Mouse (Mus musculus) liver, embryonic 16.5 days (tissue): ENCODE results near the gene Ccdc71. TPM values are rescaled to one million over a fixed set of nuclear protein-coding genes. Genes with fewer than 3 reads are reported as not detected.

Source experiments
- ATAC-seq: fragments of 200-750 bp; cut with Nextera tagmentation; 2 replicates; pipeline ENCODE4 v1.8.0; 2017; ENCODE audit warnings: low read depth, mild to moderate bottlenecking, moderate number of reproducible peaks, moderate library complexity
- H3K27ac ChIP-seq: fragments of 300-500 bp; sonication (generic); 2 replicates; pipeline ENCODE4 v1.5.1; 2014; ENCODE audit warnings: mild to moderate bottlenecking, low read length
- H3K27me3 ChIP-seq: fragments of 300-500 bp; sonication (generic); 2 replicates; pipeline ENCODE4 v1.6.1; 2014; ENCODE audit warnings: low read depth, low read length, mixed read lengths; ENCODE audit not compliant: control insufficient read depth, insufficient read depth
- H3K36me3 ChIP-seq: fragments of 300-500 bp; sonication (generic); 2 replicates; pipeline ENCODE4 v1.6.1; 2014; ENCODE audit warnings: mild to moderate bottlenecking; ENCODE audit not compliant: control insufficient read depth, insufficient read depth
- H3K4me1 ChIP-seq: fragments of 300-500 bp; sonication (generic); 2 replicates; pipeline ENCODE4 v1.6.1; 2014; ENCODE audit warnings: low read depth, low read length, mixed read lengths; ENCODE audit not compliant: control insufficient read depth
- H3K4me2 ChIP-seq: fragments of 300-500 bp; sonication (generic); 2 replicates; pipeline ENCODE4 v1.6.1; 2014; ENCODE audit warnings: low read depth, low read length, mixed read lengths
- H3K4me3 ChIP-seq: fragments of 300-500 bp; sonication (generic); 2 replicates; pipeline ENCODE4 v1.5.1; 2014; ENCODE audit warnings: low read depth, mild to moderate bottlenecking, low read length
- H3K9ac ChIP-seq: fragments of 300-500 bp; sonication (generic); 2 replicates; pipeline ENCODE4 v1.6.1; 2014; ENCODE audit warnings: low read depth, low read length
- H3K9me3 ChIP-seq: fragments of 300-500 bp; sonication (generic); replicated peaks from 2 replicates; pipeline ENCODE4 v1.6.1; 2016; ENCODE audit warnings: low read length; ENCODE audit not compliant: control insufficient read depth
- WGBS: fragments of 180-500 bp; shearing (Covaris S2); extraction: QIAGEN DNeasy Blood & Tissue Kit; methylation state at CpG from one replicate; pipeline ENCODE4 v1.1.7; 2014; ENCODE audit not compliant: insufficient replicate concordance; 5-methylcytosine and 5-hydroxymethylcytosine counted together
- polyA plus RNA-seq: library from polyadenylated mRNA; unstranded; fragments of >200 nt; fragmentation: Nextera tagmentation; extraction: Ambion mirVana; gene quantifications from 2 replicates; pipeline ENCODE4 v1.2.1, GENCODE M21; 2015

Gene Ccdc71
- polyA plus RNA-seq, 1 experiment from 2014 or later = 19.8 TPM

DNA sequence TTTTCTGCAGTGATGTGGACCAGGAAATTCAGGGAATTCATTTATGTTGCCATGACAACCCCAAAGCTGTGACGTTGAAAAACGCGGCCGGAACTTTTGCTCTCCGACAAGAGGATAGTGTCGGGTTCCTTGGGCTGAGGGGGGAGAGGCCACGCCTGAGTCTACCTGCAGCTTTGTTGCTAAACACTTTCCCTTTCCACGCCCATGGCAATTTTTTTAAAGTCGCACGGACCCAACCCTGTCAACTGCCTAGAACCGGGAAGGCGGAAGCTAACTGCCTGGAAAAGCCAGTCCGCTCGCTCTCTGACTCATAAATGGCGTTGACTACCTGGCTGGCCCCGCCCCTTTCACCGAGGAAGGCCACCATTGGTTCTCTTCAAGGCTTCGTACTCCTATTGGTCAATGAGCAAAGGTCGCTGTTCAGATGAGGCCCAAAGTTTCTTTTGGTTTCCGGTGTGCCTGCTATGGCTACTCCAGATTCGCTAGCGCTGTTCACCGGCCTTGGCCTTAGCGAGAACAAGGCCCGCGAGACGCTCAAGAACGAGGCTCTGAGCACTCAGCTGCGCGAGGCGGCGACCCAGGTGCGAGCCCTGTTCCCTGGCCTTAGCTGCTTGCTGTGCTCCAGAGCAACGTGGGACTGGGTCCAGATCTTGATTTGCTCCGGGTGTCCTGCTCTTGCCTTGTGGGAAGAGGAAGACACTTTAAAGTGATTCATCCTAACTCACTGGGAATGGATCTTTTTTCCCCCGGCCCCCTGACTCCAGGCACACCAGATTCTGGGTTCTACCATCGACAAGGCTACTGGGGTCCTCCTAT, 47.5 kb downstream of the Ccdc71 start, which contains the start of gene Qars:
TSS of gene Qars (plus strand) at position 88 of the 816 bp plus-strand sequence.
- peak; percentile 98 for ATAC-seq
- Histone ChIP-seq H3K36me3 (peaks cover 10% of the 10 kb centered on the region), H3K27me3 (no peaks in the 10 kb centered on the region), H3K4me1 (peaks cover 14% of the 10 kb centered on the region), H3K9ac (peak within 1 kb of the TSS; percentile 86), H3K27ac (peak within 1 kb of the TSS; percentile 89), H3K9me3 (no peaks in the 10 kb centered on the region), H3K4me2 (peak within 1 kb of the TSS; percentile 91), H3K4me3 (peak within 1 kb of the TSS; percentile 89)
- WGBS = under 1% methylated on average over 37 of the region's 37 CpGs

GRCm38 (mm10) chr9:108508776-108509175, 48.4 kb downstream of the Ccdc71 start:
- Histone ChIP-seq H3K4me2 (peak overlapping the region; percentile 91), H3K9ac (peak overlapping the region; percentile 86), H3K9me3 (no peaks in the 10 kb centered on the region), H3K27me3 (no peaks in the 10 kb centered on the region), H3K4me3 (peak overlapping the region; percentile 89), H3K36me3 (peaks cover 12% of the 10 kb centered on the region), H3K4me1 (peaks cover 14% of the 10 kb centered on the region), H3K27ac (no peak overlapping the region)
- no peak for ATAC-seq
- 61% methylated on average over 7 of the region's 7 CpGs for WGBS

Other genes starting within 250 kb of the Ccdc71 start
- gene Dag1, start 196.6 kb upstream of the Ccdc71 start, polyA plus RNA-seq = 17.0 and 20.4 TPM in 2 replicates
- 7.4 and 7.6 TPM in 2 replicates for gene Nicn1, start 170.1 kb upstream of the Ccdc71 start, polyA plus RNA-seq
- gene Amt, start 163.7 kb upstream of the Ccdc71 start, polyA plus RNA-seq = 14.4 and 15.0 TPM in 2 replicates
- 190 and 213 TPM in 2 replicates for gene Rhoa, start 154.4 kb upstream of the Ccdc71 start, polyA plus RNA-seq
- 14.9 and 15.2 TPM in 2 replicates for gene Tcta, start 154.4 kb upstream of the Ccdc71 start, polyA plus RNA-seq
- 5,943 and 6,062 TPM in 2 replicates for gene Gpx1, start 121.6 kb upstream of the Ccdc71 start, polyA plus RNA-seq
- gene Usp4, start 112.7 kb upstream of the Ccdc71 start, polyA plus RNA-seq = 61.7 and 68.8 TPM in 2 replicates
- 0.60 and 0.70 TPM in 2 replicates for gene 1700102P08Rik, start 67.7 kb upstream of the Ccdc71 start, polyA plus RNA-seq
- 0.08 and 0.15 TPM in 2 replicates for gene Ccdc36, start 32.0 kb upstream of the Ccdc71 start, polyA plus RNA-seq
- not detected in 2 replicates for gene BC048562, start 24.0 kb upstream of the Ccdc71 start, polyA plus RNA-seq
- 13.3 and 14.8 TPM in 2 replicates for gene Klhdc8b, start 1.1 kb downstream of the Ccdc71 start, polyA plus RNA-seq
- 9.7 and 10.7 TPM in 2 replicates for gene Lamb2, start 19.2 kb downstream of the Ccdc71 start, polyA plus RNA-seq
- 25.7 and 28.6 TPM in 2 replicates for gene Usp19, start 30.1 kb downstream of the Ccdc71 start, polyA plus RNA-seq
- gene Qars, start 47.2 kb downstream of the Ccdc71 start, polyA plus RNA-seq = 47.0 and 51.4 TPM in 2 replicates
- gene Qrich1, start 56.3 kb downstream of the Ccdc71 start, polyA plus RNA-seq = 42.7 and 44.2 TPM in 2 replicates
- 80.0 and 86.8 TPM in 2 replicates for gene Impdh2, start 99.8 kb downstream of the Ccdc71 start, polyA plus RNA-seq
- gene Ndufaf3, start 106.9 kb downstream of the Ccdc71 start, polyA plus RNA-seq = 21.6 and 21.9 TPM in 2 replicates
- gene Dalrd3, start 109.4 kb downstream of the Ccdc71 start, polyA plus RNA-seq = 27.3 and 30.0 TPM in 2 replicates
- 10.0 and 12.2 TPM in 2 replicates for gene Wdr6, start 118.2 kb downstream of the Ccdc71 start, polyA plus RNA-seq
- 0.48 and 0.70 TPM in 2 replicates for gene P4htm, start 137.1 kb downstream of the Ccdc71 start, polyA plus RNA-seq
- gene Arih2, start 188.9 kb downstream of the Ccdc71 start, polyA plus RNA-seq = 30.4 and 31.6 TPM in 2 replicates
- gene Slc25a20, start 201.6 kb downstream of the Ccdc71 start, polyA plus RNA-seq = 28.9 and 30.9 TPM in 2 replicates
- gene Prkar2a, start 228.8 kb downstream of the Ccdc71 start, polyA plus RNA-seq = 6.6 and 8.8 TPM in 2 replicates